Comparison of ENCODE assay signal across 23 mouse cellular contexts in the genomic region with DNA sequence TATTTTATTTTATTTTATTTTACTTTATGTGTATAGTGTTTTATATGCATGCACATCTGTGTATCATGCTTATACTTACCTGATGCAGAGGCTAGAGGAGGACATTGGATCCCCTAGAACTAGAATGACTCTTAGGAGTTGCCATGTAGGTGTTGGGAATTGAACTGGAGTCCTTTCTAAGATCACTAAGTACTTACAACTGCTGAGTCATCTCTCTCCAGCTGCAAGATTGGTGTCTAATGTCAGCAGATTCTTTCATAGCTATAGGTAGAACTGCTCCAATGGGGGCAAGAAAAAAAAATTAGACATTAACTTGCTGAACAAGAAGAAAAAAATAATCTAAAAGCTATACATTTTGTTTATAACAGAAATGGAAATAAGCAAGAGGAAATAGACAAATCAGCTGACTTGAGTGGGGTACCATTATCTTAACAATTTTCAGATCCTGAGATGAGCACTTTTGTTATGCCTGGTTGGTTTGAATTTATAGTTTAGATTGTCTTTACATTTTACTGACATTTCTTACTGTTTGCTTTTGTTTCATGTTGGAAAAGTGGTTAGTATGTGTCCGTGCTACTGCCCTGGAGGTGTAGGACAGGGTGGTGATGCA. TPM values are rescaled to one million over a fixed set of nuclear protein-coding genes. Genes with fewer than 3 reads are reported as not detected.
A peak's percentile ranks its signal among the peaks of the same experiment; 100 is the strongest.
DNase-seq lines count a peak whose midpoint lies in the region; ATAC-seq and TF ChIP-seq lines count a peak whose summit lies in the region.
"Had no signal": no experiment of that assay in that cellular context is flagged by ENCODE, and none has a peak within 500 bp of the region (broad histone marks: within the 10 kb centered on the region; RNA-seq: fewer than 3 reads in every experiment).

No protein-coding gene starts in this region.

- H3K9me3 ChIP-seq in liver, embryonic 13.5 days (replicated peaks): no peaks in the 10 kb centered on the region
- H3K9me3 ChIP-seq in liver, postnatal 0 days (ENCODE audit: low read length): no peaks in the 10 kb centered on the region
- peaks cover 4% of the 10 kb centered on the region for H3K9me3 ChIP-seq in CH12.LX (replicated peaks; ENCODE audit: low read length)
- H3K9me3 ChIP-seq in midbrain, embryonic 11.5 days (ENCODE audit: control insufficient read depth, low read length): no peaks in the 10 kb centered on the region
- H3K9me3 ChIP-seq: embryonic facial prominence, embryonic 10.5 days; embryonic facial prominence, embryonic 12.5 days; forebrain, embryonic 13.5 days; forebrain, embryonic 15.5 days had no signal

- TF ChIP-seq EP300 in liver, postnatal 0 days (IDR thresholded peaks at IDR 0.05; ENCODE audit: low read depth): no peak
- no peak for TF ChIP-seq EP300 in CH12.LX (IDR thresholded peaks at IDR 0.05; ENCODE audit: low read length)

- H3K79me2 ChIP-seq in CH12.LX (replicated peaks; ENCODE audit: control insufficient read depth, extremely low read depth, insufficient read depth, poor library complexity, severe bottlenecking): peaks cover 17% of the 10 kb centered on the region

- H3K4me3 ChIP-seq in liver, embryonic 13.5 days (replicated peaks): no peak overlapping the region
- H3K4me3 ChIP-seq in liver, postnatal 0 days (ENCODE audit: low read depth, low read length): no peak overlapping the region
- no peak overlapping the region for H3K4me3 ChIP-seq in CH12.LX (replicated peaks in 1 of 3; ENCODE audit: low read depth in 2 of 3, low read length in 2 of 3, poor library complexity in 1 of 3)
- no peak overlapping the region for H3K4me3 ChIP-seq in midbrain, embryonic 11.5 days (ENCODE audit: low read depth, low read length)
- H3K4me3 ChIP-seq: embryonic facial prominence, embryonic 10.5 days; embryonic facial prominence, embryonic 12.5 days; forebrain, embryonic 13.5 days; forebrain, embryonic 15.5 days had no signal

- no peak overlapping the region for H3K4me2 ChIP-seq in liver, embryonic 13.5 days
- H3K4me2 ChIP-seq in liver, postnatal 0 days (ENCODE audit: low read depth, low read length): no peak overlapping the region
- H3K4me2 ChIP-seq in CH12.LX (ENCODE audit: insufficient read depth, low read depth, poor library complexity, severe bottlenecking): no peak overlapping the region
- no peak overlapping the region for H3K4me2 ChIP-seq in midbrain, embryonic 11.5 days
- H3K4me2 ChIP-seq: embryonic facial prominence, embryonic 12.5 days; forebrain, embryonic 13.5 days; forebrain, embryonic 15.5 days had no signal

- no peak for TF ChIP-seq POLR2A in CH12.LX (IDR thresholded peaks at IDR 0.05; ENCODE audit: low read depth, low read length)

- no peak for DNase-seq in liver, embryonic 13.5 days
- no peak for DNase-seq in liver, postnatal 0 days
- DNase-seq in 416B (ENCODE audit: low read depth) (peak; percentile 29), CH12.LX (ENCODE audit: extremely low read depth) (no peak)
- DNase-seq in midbrain, embryonic 11.5 days (ENCODE audit: low spot score, missing footprints): no peak
- no peak for DNase-seq in heart, adult 8-10 months (ENCODE audit: low spot score)
- DNase-seq: adrenal gland, adult 8-10 months; adrenal gland, postnatal 14 days; adrenal gland, postnatal 36 days; B cell, adult 2 months; cerebellum, adult 11-12 months; cerebellum, adult 2 months; cerebellum, adult 9-10 months; cerebellum, postnatal 10 days; cerebellum, postnatal 25 days; forebrain, postnatal 0 days had no signal

- peaks cover 7% of the 10 kb centered on the region for H3K4me1 ChIP-seq in liver, embryonic 13.5 days (replicated peaks)
- no peaks in the 10 kb centered on the region for H3K4me1 ChIP-seq in liver, postnatal 0 days (ENCODE audit: insufficient read depth)
- H3K4me1 ChIP-seq in CH12.LX (ENCODE audit: control insufficient read depth in 1 of 2, insufficient read depth in 2 of 2): peaks cover 0 to 11% of the 10 kb centered on the region in 2 experiments; a peak in 2 of 4 replicates
- no peaks in the 10 kb centered on the region for H3K4me1 ChIP-seq in midbrain, embryonic 11.5 days (ENCODE audit: control insufficient read depth, insufficient read depth, low read length)
- H3K4me1 ChIP-seq: embryonic facial prominence, embryonic 10.5 days; embryonic facial prominence, embryonic 12.5 days; forebrain, embryonic 13.5 days; forebrain, embryonic 15.5 days had no signal

- peak overlapping the region; percentile 43; the same call in 1 of the 2 replicates for H3K27ac ChIP-seq in liver, embryonic 13.5 days
- H3K27ac ChIP-seq in liver, postnatal 0 days (ENCODE audit: low read depth): no peak overlapping the region
- no peak overlapping the region for H3K27ac ChIP-seq in CH12.LX (ENCODE audit: insufficient read depth, low read depth)
- no peak overlapping the region for H3K27ac ChIP-seq in midbrain, embryonic 11.5 days (ENCODE audit: low read depth, low read length)
- H3K27ac ChIP-seq: embryonic facial prominence, embryonic 10.5 days; embryonic facial prominence, embryonic 12.5 days; forebrain, embryonic 13.5 days; forebrain, embryonic 15.5 days had no signal

- no peaks in the 10 kb centered on the region for H3K27me3 ChIP-seq in liver, embryonic 13.5 days
- no peaks in the 10 kb centered on the region for H3K27me3 ChIP-seq in liver, postnatal 0 days (ENCODE audit: insufficient read depth, low read length)
- H3K27me3 ChIP-seq in CH12.LX (replicated peaks): no peaks in the 10 kb centered on the region
- H3K27me3 ChIP-seq in midbrain, embryonic 11.5 days (ENCODE audit: control insufficient read depth, insufficient read depth, low read length): no peaks in the 10 kb centered on the region
- H3K27me3 ChIP-seq: embryonic facial prominence, embryonic 12.5 days; forebrain, embryonic 13.5 days; forebrain, embryonic 15.5 days; Patski had no signal

- dilution Hi-C loops in CH12.LX (cut with MboI; ENCODE audit: extremely low pct_ligation_motif_present, extremely low pct_unique_long_range_greater_than_20kb, low sequenced_read_pairs): no loop called here

- no peak overlapping the region for H3K9ac ChIP-seq in liver, embryonic 13.5 days
- H3K9ac ChIP-seq in liver, postnatal 0 days (replicated peaks): no peak overlapping the region
- no peak overlapping the region for H3K9ac ChIP-seq in CH12.LX (ENCODE audit: insufficient read depth, low read depth)
- H3K9ac ChIP-seq in midbrain, embryonic 11.5 days (ENCODE audit: low read length): no peak overlapping the region
- H3K9ac ChIP-seq: embryonic facial prominence, embryonic 12.5 days; forebrain, embryonic 13.5 days; forebrain, embryonic 15.5 days; forebrain, postnatal 0 days had no signal

- whole genome bisulfite sequencing in liver, embryonic 13.5 days (ENCODE audit: insufficient replicate concordance): 97% methylated on average over 1 of the region's 1 CpGs
- WGBS in liver, postnatal 0 days (ENCODE audit: insufficient replicate concordance): 88% methylated on average over 1 of the region's 1 CpGs
- 97% methylated on average over 1 of the region's 1 CpGs for WGBS in midbrain, embryonic 11.5 days

- ATAC-seq in liver, embryonic 13.5 days (ENCODE audit: low read depth): no peak
- ATAC-seq in liver, postnatal 0 days: no peak
- no peak for ATAC-seq in midbrain, embryonic 11.5 days (ENCODE audit: low FRiP score)
- ATAC-seq: activated CD4-positive, CD25-positive, alpha-beta regulatory T cell, adult 4 months; CD4-positive, CD25-positive, alpha-beta regulatory T cell, adult 4 months; forebrain, embryonic 13.5 days; forebrain, embryonic 15.5 days; forebrain, postnatal 0 days; Patski had no signal

- H3K36me3 ChIP-seq in liver, embryonic 13.5 days: peaks cover 82% of the 10 kb centered on the region
- peaks cover 68% of the 10 kb centered on the region for H3K36me3 ChIP-seq in liver, postnatal 0 days (replicated peaks; ENCODE audit: insufficient read depth, low read length)
- peaks cover 49 to 80% of the 10 kb centered on the region in 2 experiments for H3K36me3 ChIP-seq in CH12.LX (replicated peaks in 1 of 2; ENCODE audit: control insufficient read depth in 1 of 2, insufficient read depth in 1 of 2, low read length in 1 of 2)
- H3K36me3 ChIP-seq in midbrain, embryonic 11.5 days (ENCODE audit: control insufficient read depth, insufficient read depth, low read length): peaks cover 23% of the 10 kb centered on the region

- in situ Hi-C loops in CH12.LX (cut with MboI; ENCODE audit: low pct_ligation_motif_present, low pct_unique_long_range_greater_than_20kb, low sequenced_read_pairs): no loop called here

- no peak for TF ChIP-seq RAD21 in CH12.LX (IDR thresholded peaks at IDR 0.05; ENCODE audit: low read depth, low read length)

- TF ChIP-seq CTCF in liver, postnatal 0 days (IDR thresholded peaks at IDR 0.05; ENCODE audit: low read depth): no peak
- TF ChIP-seq CTCF in CH12.LX (conservative IDR thresholded peaks at IDR 0.05 in 1 of 2, IDR thresholded peaks at IDR 0.05 in 1 of 2; ENCODE audit: low read depth in 2 of 2, low read length in 2 of 2): no peak

TF ChIP-seq in CH12.LX, 34 proteins besides CTCF, POLR2A, EP300 and RAD21:
- TF ChIP-seq CHD1 (IDR thresholded peaks at IDR 0.05; ENCODE audit: low read depth, low read length) (no peak), MAFK (IDR thresholded peaks at IDR 0.05; ENCODE audit: insufficient replicate concordance, low read length) (peak; percentile 52; the same call in 1 of the 2 replicates), UBTF (IDR thresholded peaks at IDR 0.05; ENCODE audit: low read depth, low read length) (no peak)

RNA-seq across cellular contexts. Expression of a gene that starts 15.6 kb away (rescaled TPM):
- 5.6 and 5.9 TPM in 2 replicates for polyA plus RNA-seq in liver, embryonic 13.5 days (2015; fragmentation: Nextera tagmentation; extraction: Ambion mirVana)
- polyA plus RNA-seq in liver, postnatal 0 days (2015; fragmentation: Nextera tagmentation; extraction: Ambion mirVana): 5.1 and 5.7 TPM in 2 replicates
- 18.0 and 19.0 TPM in 2 replicates for total RNA-seq in CH12.LX (2012; rRNA removed)
- 12.7 and 13.2 TPM in 2 replicates for total RNA-seq in CH12.LX (2014; rRNA removed)
- 28.3 and 31.1 TPM in 2 replicates for polyA plus RNA-seq in CH12.LX (2012; ENCODE audit: insufficient read length, low read depth)
- polyA plus RNA-seq in midbrain, embryonic 11.5 days (2014; fragmentation: Nextera tagmentation; extraction: Ambion mirVana): 19.6 TPM in 2 replicates
- 10 to 100 TPM; 17.6 to 23.9 (median 22.1) TPM for total RNA-seq in heart, adult 8-10 months (2022)
